Mouse (Mus musculus) heart, postnatal 0 days (tissue): ENCODE results near the gene Gm10961. TPM values are rescaled to one million over a fixed set of nuclear protein-coding genes. Genes with fewer than 3 reads are reported as not detected.

Experiments used
- ATAC-seq: fragments of 200-750 bp; cut with Nextera tagmentation; 2 replicates; pipeline ENCODE4 v1.8.0; 2017; ENCODE audit warnings: low read depth, moderate number of reproducible peaks, moderate library complexity; ENCODE audit not compliant: insufficient read depth
- DNase-seq: peaks from one replicate; pipeline ENCODE4 v3.0.0-alpha.2; 2016; ENCODE audit warnings: low spot score
- H3K27ac ChIP-seq: fragments of 300-500 bp; sonication (generic); 2 replicates; pipeline ENCODE4 v1.5.1; 2014; ENCODE audit warnings: low read depth, mild to moderate bottlenecking
- H3K27me3 ChIP-seq: fragments of 300-500 bp; sonication (generic); 2 replicates; pipeline ENCODE4 v1.6.1; 2014; ENCODE audit warnings: low read length, mixed read lengths; ENCODE audit not compliant: control insufficient read depth, insufficient read depth
- H3K36me3 ChIP-seq: fragments of 300-500 bp; sonication (generic); replicated peaks from 2 replicates; pipeline ENCODE4 v1.6.1; 2014; ENCODE audit warnings: low read length, mixed read lengths; ENCODE audit not compliant: control insufficient read depth, insufficient read depth
- H3K4me1 ChIP-seq: fragments of 300-500 bp; sonication (generic); 2 replicates; pipeline ENCODE4 v1.6.1; 2014; ENCODE audit warnings: antibody characterized with exemption; ENCODE audit not compliant: control insufficient read depth, insufficient read depth
- H3K4me2 ChIP-seq: fragments of 300-500 bp; sonication (generic); 2 replicates; pipeline ENCODE4 v1.6.1; 2014; ENCODE audit warnings: low read depth, mild to moderate bottlenecking, low read length, moderate library complexity
- H3K4me3 ChIP-seq: fragments of 300-500 bp; sonication (generic); 2 replicates; pipeline ENCODE4 v1.5.1; 2014; ENCODE audit warnings: low read depth, low read length
- H3K9ac ChIP-seq: fragments of 300-500 bp; sonication (generic); replicated peaks from 2 replicates; pipeline ENCODE4 v1.6.1; 2014; ENCODE audit warnings: low read depth, low read length, mixed read lengths
- H3K9me3 ChIP-seq: fragments of 300-500 bp; sonication (generic); replicated peaks from 2 replicates; pipeline ENCODE4 v1.6.1; 2016; ENCODE audit warnings: low read length; ENCODE audit not compliant: control insufficient read depth
- CTCF ChIP-seq: IDR thresholded peaks from 2 replicates; pipeline ENCODE4 v1.5.1; 2016; ENCODE audit warnings: antibody characterized with exemption, control low read depth, low read depth
- EP300 ChIP-seq: IDR thresholded peaks from 2 replicates; pipeline ENCODE4 v1.6.1; 2016; ENCODE audit warnings: antibody characterized with exemption, low read depth
- WGBS: fragments of 180-500 bp; shearing (Covaris S2); extraction: QIAGEN DNeasy Blood & Tissue Kit; methylation state at CpG from one replicate; pipeline ENCODE4 v1.1.7; 2014; 5-methylcytosine and 5-hydroxymethylcytosine counted together
- polyA plus RNA-seq: library from polyadenylated mRNA; unstranded; fragments of >200 nt; fragmentation: Nextera tagmentation; extraction: Ambion mirVana; gene quantifications from 2 replicates; pipeline ENCODE4 v1.2.1, GENCODE M21; 2015
- total RNA-seq: library from RNA; depleted of rRNA; stranded (reverse); fragments of >200 nt; gene quantifications from 2 replicates; pipeline ENCODE4 v1.2.3, GENCODE M21; 2014; ENCODE audit warnings: low replicate concordance

The Gm10961 gene
- total and polyA plus RNA-seq, 2 experiments from 2014 or later = not detected

GRCm38 (mm10) chr3:107591612-107592011 lies 39.5 kb upstream of the Gm10961 start:
- 38% methylated on average over 1 of the region's 1 CpGs for WGBS
- no peak for DNase-seq
- H3K36me3 ChIP-seq = no peaks in the 10 kb centered on the region

GRCm38 (mm10) chr3:107593632-107594031 lies 37.5 kb upstream of the Gm10961 start:
- ATAC-seq (no peak), DNase-seq (no peak)
- TF ChIP-seq EP300 = no peak
- no peak for TF ChIP-seq CTCF
- H3K9ac ChIP-seq = no peak overlapping the region
- WGBS = 73% methylated on average over 2 of the region's 2 CpGs
- no peak overlapping the region for H3K27ac ChIP-seq
- H3K36me3 ChIP-seq = no peaks in the 10 kb centered on the region
- no peak overlapping the region for H3K4me2 ChIP-seq
- no peaks in the 10 kb centered on the region for H3K4me1 ChIP-seq
- H3K4me3 ChIP-seq = no peak overlapping the region
- H3K9me3 ChIP-seq = no peaks in the 10 kb centered on the region
- H3K27me3 ChIP-seq = peaks cover 96% of the 10 kb centered on the region

More at GRCm38 (mm10) chr3:107591612-107592011, 39.5 kb upstream of the Gm10961 start:
- H3K27ac ChIP-seq = no peak overlapping the region
- no peak overlapping the region for H3K4me3 ChIP-seq
- no peaks in the 10 kb centered on the region for H3K9me3 ChIP-seq
- no peak overlapping the region for H3K9ac ChIP-seq
- H3K4me2 ChIP-seq = no peak overlapping the region
- H3K4me1 ChIP-seq = no peaks in the 10 kb centered on the region
- ATAC-seq = no peak
- H3K27me3 ChIP-seq = peaks cover 96% of the 10 kb centered on the region
- no peak for TF ChIP-seq EP300
- no peak for TF ChIP-seq CTCF

DNA sequence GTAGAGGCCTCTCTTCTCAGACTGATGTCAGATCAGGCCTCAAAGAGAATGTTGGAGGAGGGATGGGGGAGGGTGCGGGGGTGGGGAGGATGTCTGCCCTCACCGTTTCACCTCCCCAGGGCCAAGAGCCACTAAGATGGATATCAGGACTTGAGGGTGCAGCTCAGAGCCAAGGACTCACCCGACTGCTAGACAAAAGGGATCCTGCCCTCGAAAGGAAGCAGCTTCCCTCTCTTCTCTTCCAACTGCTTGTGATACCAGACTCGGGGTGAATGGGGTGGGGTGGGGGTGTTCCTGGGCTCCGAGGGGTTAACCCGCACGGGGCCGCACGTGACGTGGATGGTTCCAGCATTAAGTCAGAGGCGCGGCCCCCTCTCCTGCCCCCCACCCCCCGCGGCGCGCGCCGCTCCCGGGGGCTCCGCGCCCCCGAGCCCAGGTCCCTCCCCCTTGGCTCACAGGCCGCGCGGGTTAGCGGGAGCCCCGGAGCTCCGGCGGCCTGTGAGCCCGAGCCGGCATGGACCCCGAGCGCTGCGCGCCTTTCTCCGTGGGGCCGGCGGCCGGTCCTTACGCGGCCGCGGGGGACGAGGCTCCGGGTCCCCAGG lies 36.4 kb upstream of the Gm10961 start, which contains the start of gene Alx3:
TSS of gene Alx3 (plus strand) at position 370 of the 602 bp plus-strand sequence.
- H3K9me3 ChIP-seq = no peaks in the 10 kb centered on the region
- 5% methylated on average over 26 of the region's 46 CpGs for WGBS
- ATAC-seq = 0 out of 2 replicates have a peak, but pooled peaks have one; percentile 11

DNA sequence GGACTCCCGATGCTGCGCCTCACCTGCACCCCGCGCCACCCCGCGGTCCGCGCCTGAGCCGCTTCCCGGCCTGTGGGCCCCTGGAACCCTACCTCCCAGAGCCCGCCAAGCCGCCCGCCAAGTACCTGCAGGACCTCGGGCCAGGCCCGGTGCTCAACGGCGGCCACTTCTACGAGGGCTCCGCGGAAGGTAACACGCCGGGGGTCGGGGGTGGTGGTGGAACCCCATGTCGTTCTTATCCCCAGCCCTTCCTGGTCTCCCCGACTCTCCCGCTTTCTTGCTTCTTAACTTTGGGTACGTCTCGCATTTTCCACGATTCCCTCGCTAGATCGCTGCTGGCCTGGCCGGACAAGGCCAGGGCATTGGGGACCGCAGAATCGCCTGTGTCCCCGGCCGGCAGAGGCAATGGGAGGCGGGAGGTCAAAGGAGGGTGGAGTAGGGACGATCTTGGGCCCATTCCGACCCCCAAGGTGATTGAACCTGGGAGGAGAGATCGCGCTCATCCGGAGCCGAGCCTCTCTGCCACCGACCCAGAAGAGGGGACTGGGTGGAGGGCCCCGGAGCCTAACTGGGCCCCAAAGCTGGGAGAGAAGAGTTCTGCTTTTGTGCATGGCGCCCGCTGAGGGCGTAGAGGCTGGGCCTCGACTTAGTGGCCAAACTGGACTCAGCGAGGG lies 35.7 kb upstream of the Gm10961 start:
- Histone ChIP-seq H3K9ac (no peak overlapping the region), H3K4me2 (peak overlapping the region; percentile 60), H3K4me1 (no peaks in the 10 kb centered on the region), H3K36me3 (no peaks in the 10 kb centered on the region), H3K9me3 (no peaks in the 10 kb centered on the region), H3K27me3 (peaks cover 96% of the 10 kb centered on the region), H3K4me3 (peak overlapping the region; percentile 39), H3K27ac (no peak overlapping the region)
- DNase-seq (no peak), ATAC-seq (peak; percentile 24; the same call in 1 of the 2 replicates)
- WGBS = under 1% methylated on average over 48 of the region's 50 CpGs
- TF ChIP-seq CTCF (no peak), EP300 (no peak)

More for the DNA sequence above, 36.4 kb upstream of the Gm10961 start, which contains the start of gene Alx3:
- Histone ChIP-seq H3K4me2 (peak within 1 kb of the TSS; percentile 60), H3K4me3 (peak within 1 kb of the TSS; percentile 39), H3K36me3 (no peaks in the 10 kb centered on the region), H3K4me1 (no peaks in the 10 kb centered on the region), H3K9ac (no peak within 1 kb of the TSS), H3K27me3 (peaks cover 96% of the 10 kb centered on the region), H3K27ac (no peak within 1 kb of the TSS)
- TF ChIP-seq CTCF (no peak), EP300 (no peak)
- no peak for DNase-seq

DNA sequence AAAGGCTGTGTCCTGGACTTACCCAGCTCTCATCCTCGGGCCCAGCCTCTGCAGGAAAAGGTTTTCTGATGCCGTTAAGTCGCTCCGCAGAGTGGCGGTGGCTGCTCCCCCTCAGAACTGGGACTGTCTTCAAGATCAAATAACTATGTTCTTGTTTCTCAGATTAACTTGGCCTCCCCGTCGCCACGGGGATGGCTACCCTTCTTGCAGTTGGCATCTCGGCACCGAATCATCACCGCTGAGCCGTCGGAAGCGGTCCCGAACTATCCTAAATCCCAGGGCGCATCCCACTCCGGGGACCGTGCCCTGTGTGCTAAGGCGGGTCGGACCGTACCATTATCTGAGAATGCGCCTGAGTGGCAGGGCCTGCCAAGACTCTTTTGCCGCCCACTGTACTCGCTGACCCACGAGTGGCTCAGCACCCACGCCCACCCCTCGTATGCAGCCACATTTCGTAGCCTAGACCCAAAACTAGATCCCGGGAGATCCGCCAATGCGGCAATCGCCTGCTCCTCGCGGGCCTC lies 35.1 kb upstream of the Gm10961 start:
- Histone ChIP-seq H3K27ac (no peak overlapping the region), H3K9ac (no peak overlapping the region), H3K36me3 (no peaks in the 10 kb centered on the region), H3K4me1 (no peaks in the 10 kb centered on the region), H3K4me3 (peak overlapping the region; percentile 39; the same call in 1 of the 2 replicates), H3K4me2 (no peak overlapping the region), H3K27me3 (peaks cover 99% of the 10 kb centered on the region), H3K9me3 (no peaks in the 10 kb centered on the region)
- ATAC-seq (0 out of 2 replicates have a peak, but pooled peaks have one; percentile 3), DNase-seq (no peak)
- WGBS = 2% methylated on average over 34 of the region's 34 CpGs
- no peak for TF ChIP-seq EP300
- no peak for TF ChIP-seq CTCF
